Mouse (Mus musculus) midbrain, embryonic 10.5 days (tissue): ENCODE results near the gene Acsl6. TPM values are rescaled to one million over a fixed set of nuclear protein-coding genes. Genes with fewer than 3 reads are reported as not detected.
A peak's percentile ranks its signal among the peaks of the same experiment; 100 is the strongest.
"Not testable (repeated sequence)": the region's sequence is repeated elsewhere in the genome, so short reads cannot be mapped to it uniquely, and the experiment has no call there.

Experiments
- DNase-seq: peaks from one replicate; pipeline ENCODE4 v3.0.0-alpha.2; 2017; ENCODE audit warnings: low spot score
- H3K27ac ChIP-seq: fragments of 300-500 bp; sonication (generic); replicated peaks from 2 replicates; pipeline ENCODE4 v1.5.1; 2016; ENCODE audit warnings: mild to moderate bottlenecking
- H3K27me3 ChIP-seq: fragments of 300-500 bp; sonication (generic); 2 replicates; pipeline ENCODE4 v1.6.1; 2016; ENCODE audit warnings: low read depth, mild to moderate bottlenecking; ENCODE audit not compliant: poor library complexity, severe bottlenecking
- H3K36me3 ChIP-seq: fragments of 300-500 bp; sonication (generic); 2 replicates; pipeline ENCODE4 v1.6.1; 2016; ENCODE audit warnings: mild to moderate bottlenecking, moderate library complexity
- H3K4me1 ChIP-seq: fragments of 300-500 bp; sonication (generic); 2 replicates; pipeline ENCODE4 v1.6.1; 2016
- H3K4me3 ChIP-seq: fragments of 300-500 bp; sonication (generic); 2 replicates; pipeline ENCODE4 v1.5.1; 2016; ENCODE audit warnings: mild to moderate bottlenecking, moderate library complexity
- H3K9me3 ChIP-seq: fragments of 300-500 bp; sonication (generic); replicated peaks from 2 replicates; pipeline ENCODE4 v1.6.1; 2016; ENCODE audit warnings: mild to moderate bottlenecking
- WGBS: fragments of 180-500 bp; shearing (Covaris S2); methylation state at CpG from one replicate; pipeline ENCODE4 v1.1.7; 2016; 5-methylcytosine and 5-hydroxymethylcytosine counted together
- polyA plus RNA-seq: library from polyadenylated mRNA; unstranded; fragments of >200 nt; fragmentation: Nextera tagmentation; extraction: Ambion mirVana; gene quantifications from 2 replicates; pipeline ENCODE4 v1.2.1, GENCODE M21; 2016

Gene Acsl6
- polyA plus RNA-seq, 1 experiment from 2014 or later: 14.4 TPM

DNA sequence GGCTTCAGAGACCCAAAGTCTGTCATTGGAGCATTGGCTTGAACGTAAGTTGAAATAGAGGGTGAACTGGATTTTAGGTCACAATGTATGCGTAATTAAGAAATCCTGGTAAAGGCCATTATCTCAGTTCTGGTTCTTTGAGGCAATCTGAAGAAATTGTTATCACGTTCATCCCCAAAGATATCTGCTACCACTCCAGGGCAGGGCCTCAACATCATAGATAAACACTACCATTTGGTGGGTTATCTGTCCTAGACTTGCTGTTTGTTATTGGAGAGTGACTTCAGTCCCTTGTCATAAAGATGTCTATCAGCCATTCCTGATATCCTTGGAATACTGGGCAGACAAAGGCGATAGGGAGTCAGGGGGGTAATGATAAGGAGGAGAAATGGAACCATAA is 7.6 kb upstream of the Acsl6 start:
- H3K4me3 ChIP-seq: no peak overlapping the region
- H3K9me3 ChIP-seq: peaks cover 6% of the 10 kb centered on the region; the same call in 1 of the 2 replicates
- no peaks in the 10 kb centered on the region for H3K36me3 ChIP-seq
- DNase-seq: no peak
- H3K4me1 ChIP-seq: no peaks in the 10 kb centered on the region
- WGBS: 89% methylated on average over 4 of the region's 4 CpGs
- no peaks in the 10 kb centered on the region for H3K27me3 ChIP-seq
- H3K27ac ChIP-seq: no peak overlapping the region

DNA sequence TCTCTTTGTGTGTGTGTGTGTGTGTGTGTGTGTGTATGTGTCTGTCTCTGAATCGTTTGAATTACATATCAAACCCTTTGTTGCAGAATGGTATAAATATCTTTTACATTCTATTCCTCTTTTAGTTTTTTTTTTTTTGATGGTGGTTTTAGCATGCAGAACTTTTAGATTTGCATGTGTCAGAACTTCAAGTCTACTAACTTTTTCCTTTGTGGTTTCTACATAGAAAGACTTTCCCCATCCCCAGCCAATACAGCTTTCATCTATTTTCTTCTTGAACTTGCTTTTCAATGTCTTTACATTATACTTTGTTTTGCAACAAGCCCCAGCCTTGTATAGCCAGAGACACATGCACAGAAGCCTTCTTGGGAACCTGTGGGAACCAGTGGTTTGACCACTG is 6.9 kb upstream of the Acsl6 start:
- 95% methylated on average over 1 of the region's 1 CpGs for WGBS
- no peaks in the 10 kb centered on the region for H3K36me3 ChIP-seq
- H3K27ac ChIP-seq: no peak overlapping the region
- no peak overlapping the region for H3K4me3 ChIP-seq
- DNase-seq: no peak
- H3K9me3 ChIP-seq: peaks cover 6% of the 10 kb centered on the region; the same call in 1 of the 2 replicates
- H3K4me1 ChIP-seq: no peaks in the 10 kb centered on the region
- H3K27me3 ChIP-seq: 0 out of 2 replicates have a peak, but pooled peaks cover 1% of the 10 kb centered on the region

DNA sequence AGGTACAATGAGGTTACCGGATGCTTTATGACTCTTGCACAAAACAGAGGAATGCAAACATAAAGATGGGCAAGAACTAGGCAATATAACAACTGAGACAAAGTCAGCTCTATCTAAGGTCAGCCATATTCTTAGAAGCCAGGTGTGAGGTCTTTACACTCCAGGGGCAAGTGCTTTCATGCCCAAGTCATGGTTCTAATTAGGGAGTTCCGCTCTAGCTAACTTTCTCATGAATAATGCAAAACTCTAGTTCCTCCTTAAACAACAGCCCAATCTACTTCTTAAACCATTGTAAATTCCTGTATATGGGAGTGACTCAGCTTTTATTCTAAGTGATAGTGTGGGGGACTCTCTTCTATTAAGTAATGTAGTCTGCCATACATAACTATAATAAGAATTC is 6.1 kb upstream of the Acsl6 start:
- H3K9me3 ChIP-seq, H3K27ac ChIP-seq, H3K4me3 ChIP-seq, H3K4me1 ChIP-seq, H3K27me3 ChIP-seq, H3K36me3 ChIP-seq, DNase-seq: not testable (repeated sequence)
- WGBS: 87% methylated on average over 2 of the region's 2 CpGs

DNA sequence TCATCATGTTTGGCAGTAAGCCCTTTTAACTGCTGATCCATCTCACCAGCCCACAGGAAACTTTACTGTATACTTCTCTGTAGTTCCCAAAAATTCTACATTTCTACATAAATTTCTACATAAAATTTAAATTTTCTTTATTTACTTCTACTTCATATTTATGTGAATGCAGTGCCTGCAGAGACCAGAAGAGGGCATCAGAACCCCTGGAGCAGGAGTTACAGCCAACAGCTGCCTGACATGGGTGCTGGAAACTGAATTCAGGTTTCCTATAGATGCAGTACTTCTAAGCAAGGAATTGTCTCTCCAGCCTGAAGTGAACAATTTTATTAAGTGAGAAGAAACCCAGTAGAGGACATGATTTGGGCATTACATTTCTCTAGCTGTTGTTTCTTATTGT is 4.8 kb upstream of the Acsl6 start:
- no peak overlapping the region for H3K4me3 ChIP-seq
- no peaks in the 10 kb centered on the region for H3K36me3 ChIP-seq
- H3K4me1 ChIP-seq: peaks cover 7% of the 10 kb centered on the region
- DNase-seq: no peak
- no peak overlapping the region for H3K27ac ChIP-seq
- peaks cover 6% of the 10 kb centered on the region; the same call in 1 of the 2 replicates for H3K9me3 ChIP-seq
- H3K27me3 ChIP-seq: 0 out of 2 replicates have a peak, but pooled peaks cover 6% of the 10 kb centered on the region

DNA sequence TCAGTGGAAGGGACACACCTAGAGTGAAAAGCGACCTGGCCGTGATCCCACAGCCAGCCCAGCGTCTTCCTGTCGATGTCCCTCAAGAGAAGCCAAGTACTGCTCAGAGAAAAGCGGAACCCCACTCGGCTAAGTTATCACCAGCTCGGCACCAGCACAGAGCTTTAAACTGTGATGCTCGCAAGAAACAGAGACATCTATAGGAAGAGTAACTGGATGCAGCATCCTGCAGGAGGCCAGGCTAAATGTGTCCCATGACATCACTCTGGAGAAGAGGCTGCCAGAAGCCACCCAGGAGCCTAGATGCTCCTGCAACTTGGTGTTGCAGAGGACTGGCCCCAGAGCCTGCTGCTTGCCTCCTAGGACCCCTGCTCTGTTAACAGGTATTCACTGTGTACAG is 1.6 kb upstream of the Acsl6 start:
- peaks cover 12% of the 10 kb centered on the region for H3K27me3 ChIP-seq
- peaks cover 6% of the 10 kb centered on the region; the same call in 1 of the 2 replicates for H3K9me3 ChIP-seq
- no peak overlapping the region for H3K27ac ChIP-seq
- WGBS: 87% methylated on average over 8 of the region's 8 CpGs
- DNase-seq: peak; percentile 8
- no peak overlapping the region for H3K4me3 ChIP-seq
- no peaks in the 10 kb centered on the region for H3K36me3 ChIP-seq
- peaks cover 38% of the 10 kb centered on the region for H3K4me1 ChIP-seq

DNA sequence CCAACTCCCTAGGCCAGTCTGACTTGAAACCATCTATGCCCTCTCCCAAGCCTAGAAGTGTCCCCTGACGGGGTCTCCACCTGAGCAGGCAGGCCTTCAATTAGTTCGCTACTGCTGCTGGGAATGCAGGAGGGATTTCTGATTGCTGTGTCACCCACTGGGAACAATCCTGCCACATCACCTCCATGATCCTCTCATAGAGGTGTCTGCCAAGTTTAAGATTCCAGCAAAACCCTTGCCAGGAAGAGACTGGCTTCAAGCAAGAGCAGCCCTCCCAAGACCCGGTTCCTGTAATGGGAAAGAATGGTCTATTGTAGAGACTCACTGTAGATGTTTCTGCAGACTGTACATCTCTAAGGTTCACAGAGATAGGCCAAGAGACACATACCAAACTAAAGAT is 992 bp upstream of the Acsl6 start:
- Histone ChIP-seq H3K27me3 (peaks cover 12% of the 10 kb centered on the region), H3K4me1 (peaks cover 45% of the 10 kb centered on the region), H3K27ac (no peak overlapping the region), H3K36me3 (no peaks in the 10 kb centered on the region), H3K9me3 (peaks cover 6% of the 10 kb centered on the region; the same call in 1 of the 2 replicates), H3K4me3 (no peak overlapping the region)
- 98% methylated on average over 3 of the region's 3 CpGs for WGBS
- no peak for DNase-seq

DNA sequence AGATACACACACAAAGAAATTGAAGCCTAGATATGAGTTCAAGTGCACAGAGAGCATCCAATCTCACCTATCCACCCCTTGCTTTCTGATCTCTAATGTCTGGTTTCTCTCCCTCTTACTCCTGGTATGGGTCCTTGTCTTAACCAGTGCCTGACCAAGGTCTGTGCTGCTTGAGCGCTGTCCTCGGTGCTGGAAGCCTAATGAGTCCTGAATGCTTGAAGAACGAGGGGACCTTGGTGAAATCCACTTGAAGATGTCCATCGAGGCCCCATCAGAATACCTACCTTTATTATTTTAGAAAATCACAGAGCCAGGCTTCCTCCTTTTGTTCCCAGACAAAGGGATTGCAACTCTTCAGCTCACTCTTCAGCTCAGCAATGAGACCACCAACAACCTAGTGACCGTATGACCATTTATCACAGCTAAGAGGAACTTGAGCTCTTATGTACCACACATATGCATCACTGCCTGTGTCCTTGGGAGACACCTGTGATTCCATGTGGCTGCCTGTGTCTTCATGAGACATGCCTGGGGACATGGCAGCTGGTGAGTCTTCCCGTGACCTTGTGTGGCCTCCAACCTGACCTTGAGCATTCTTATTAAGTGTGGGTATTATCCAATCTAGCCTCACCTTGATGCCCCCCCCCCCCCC is 396 bp upstream of the Acsl6 start:
- peaks cover 45% of the 10 kb centered on the region for H3K4me1 ChIP-seq
- no peaks in the 10 kb centered on the region for H3K36me3 ChIP-seq
- peak overlapping the region; percentile 95 for H3K27ac ChIP-seq
- peaks cover 12% of the 10 kb centered on the region for H3K27me3 ChIP-seq
- 24% methylated on average over 6 of the region's 6 CpGs for whole genome bisulfite sequencing
- H3K9me3 ChIP-seq: no peaks in the 10 kb centered on the region; the same call in 1 of the 2 replicates
- peak overlapping the region; percentile 90 for H3K4me3 ChIP-seq
- DNase-seq: peak; percentile 33

DNA sequence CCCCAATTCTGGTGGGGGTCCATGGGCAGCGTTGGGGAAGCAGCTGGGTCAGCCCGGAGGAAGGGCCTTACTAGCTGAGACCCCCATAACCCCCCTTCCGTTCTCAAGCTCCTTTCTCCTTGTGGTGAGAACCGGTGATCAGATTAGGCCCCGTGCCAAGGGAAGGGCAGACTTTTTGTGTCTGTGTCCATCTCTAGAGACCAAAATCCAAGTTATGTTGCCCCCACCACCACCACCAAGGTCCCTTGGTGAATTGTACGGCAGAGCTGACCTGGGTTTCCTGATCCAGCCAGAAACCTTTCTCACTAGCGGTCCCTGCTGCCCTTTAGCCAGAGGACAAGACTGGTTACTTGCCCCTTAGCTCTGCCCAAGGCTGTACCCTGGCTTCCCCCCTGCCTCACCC is 874 bp downstream of the Acsl6 start:
- WGBS: 2% methylated on average over 7 of the region's 7 CpGs
- peaks cover 12% of the 10 kb centered on the region for H3K27me3 ChIP-seq
- H3K9me3 ChIP-seq: no peaks in the 10 kb centered on the region
- no peak for DNase-seq
- H3K4me3 ChIP-seq: peak overlapping the region; percentile 90
- H3K36me3 ChIP-seq: no peaks in the 10 kb centered on the region
- peaks cover 45% of the 10 kb centered on the region for H3K4me1 ChIP-seq
- H3K27ac ChIP-seq: peak overlapping the region; percentile 95

DNA sequence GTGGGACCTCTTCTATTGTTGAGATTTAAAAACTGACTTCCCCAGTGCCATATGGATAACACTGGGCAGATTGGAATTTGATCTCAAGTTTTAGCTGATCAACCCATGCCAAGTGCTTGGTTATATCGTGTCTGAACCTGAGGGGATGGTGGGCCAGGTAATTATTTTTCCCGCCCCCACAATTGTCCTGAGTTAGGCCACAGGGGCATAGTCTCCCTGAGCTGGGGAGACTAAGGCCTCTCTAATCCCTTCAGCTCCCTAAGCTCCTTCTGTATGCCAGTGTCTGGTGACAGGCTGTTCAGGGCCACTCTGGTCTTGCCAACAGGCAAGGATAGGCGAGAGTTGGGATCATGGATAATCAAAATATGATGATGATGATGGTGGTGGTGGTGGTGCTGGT is 1.7 kb downstream of the Acsl6 start:
- peaks cover 49% of the 10 kb centered on the region for H3K4me1 ChIP-seq
- no peaks in the 10 kb centered on the region for H3K9me3 ChIP-seq
- peak overlapping the region; percentile 90 for H3K4me3 ChIP-seq
- WGBS: 55% methylated on average over 3 of the region's 3 CpGs
- H3K27ac ChIP-seq: peak overlapping the region; percentile 95
- H3K27me3 ChIP-seq: peaks cover 12% of the 10 kb centered on the region
- no peaks in the 10 kb centered on the region for H3K36me3 ChIP-seq
- no peak for DNase-seq

DNA sequence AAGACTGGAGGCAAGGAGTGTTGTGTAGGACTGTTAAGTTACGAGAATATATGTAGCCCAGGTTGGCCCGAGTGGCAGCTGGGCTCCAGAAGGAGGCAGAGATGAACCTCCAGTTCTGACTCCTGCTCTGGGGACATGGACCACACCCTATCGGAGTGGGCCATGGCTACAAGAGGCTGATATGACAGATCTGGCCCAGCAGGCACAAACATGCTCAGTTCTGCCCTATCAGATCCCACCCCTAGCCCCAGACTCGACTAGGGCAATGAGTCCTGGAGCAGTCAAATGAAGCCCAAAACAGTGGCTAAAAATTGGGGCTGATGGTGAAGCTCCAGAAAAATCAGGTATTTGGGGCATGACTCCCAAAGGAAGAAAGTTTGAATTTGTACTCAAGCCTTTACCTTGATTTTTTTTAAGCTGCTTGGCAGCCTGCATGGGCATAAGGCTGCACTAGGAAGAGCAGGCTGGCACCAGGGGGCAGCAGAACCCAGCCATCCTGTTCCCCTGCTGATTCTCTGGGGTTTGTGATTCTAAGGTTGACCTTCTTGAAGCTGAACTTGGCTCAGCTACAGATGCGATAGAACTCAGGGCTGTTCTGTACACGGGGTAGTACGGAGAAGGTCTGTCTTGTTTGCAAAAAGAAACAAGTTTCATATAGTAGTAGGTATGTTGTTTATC is 3.7 kb downstream of the Acsl6 start:
- 80% methylated on average over 7 of the region's 7 CpGs for WGBS

DNA sequence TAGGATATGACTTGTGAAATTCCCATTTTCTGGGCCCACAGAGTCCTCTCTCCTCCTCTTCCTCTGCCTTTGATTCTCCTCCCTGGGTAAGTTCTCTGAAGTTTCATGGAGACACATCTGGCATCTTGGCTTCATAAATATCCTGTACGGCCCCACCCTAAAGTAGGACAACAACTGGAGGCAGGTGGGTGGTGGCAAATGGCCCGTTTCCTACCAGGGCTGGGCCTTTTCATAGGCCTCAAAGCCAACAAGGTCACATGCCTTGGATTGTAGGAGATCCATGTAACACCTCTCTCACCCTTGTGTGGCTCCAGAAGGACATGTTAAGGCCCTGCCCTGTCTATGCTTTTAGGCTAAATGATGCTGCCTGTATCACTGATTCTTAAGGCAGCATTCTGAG is 7.0 kb downstream of the Acsl6 start:
- Histone ChIP-seq H3K27me3 (no peaks in the 10 kb centered on the region), H3K36me3 (no peaks in the 10 kb centered on the region), H3K4me3 (no peak overlapping the region), H3K9me3 (no peaks in the 10 kb centered on the region), H3K27ac (peak overlapping the region; percentile 81), H3K4me1 (peaks cover 77% of the 10 kb centered on the region)
- no peak for DNase-seq
- WGBS: 82% methylated on average over 2 of the region's 2 CpGs

More for the DNA sequence above, 3.7 kb downstream of the Acsl6 start:
- no peaks in the 10 kb centered on the region for H3K36me3 ChIP-seq
- H3K27ac ChIP-seq: no peak overlapping the region
- H3K27me3 ChIP-seq: peaks cover 5% of the 10 kb centered on the region
- peaks cover 69% of the 10 kb centered on the region for H3K4me1 ChIP-seq
- DNase-seq: no peak
- H3K4me3 ChIP-seq: no peak overlapping the region
- no peaks in the 10 kb centered on the region for H3K9me3 ChIP-seq

DNA sequence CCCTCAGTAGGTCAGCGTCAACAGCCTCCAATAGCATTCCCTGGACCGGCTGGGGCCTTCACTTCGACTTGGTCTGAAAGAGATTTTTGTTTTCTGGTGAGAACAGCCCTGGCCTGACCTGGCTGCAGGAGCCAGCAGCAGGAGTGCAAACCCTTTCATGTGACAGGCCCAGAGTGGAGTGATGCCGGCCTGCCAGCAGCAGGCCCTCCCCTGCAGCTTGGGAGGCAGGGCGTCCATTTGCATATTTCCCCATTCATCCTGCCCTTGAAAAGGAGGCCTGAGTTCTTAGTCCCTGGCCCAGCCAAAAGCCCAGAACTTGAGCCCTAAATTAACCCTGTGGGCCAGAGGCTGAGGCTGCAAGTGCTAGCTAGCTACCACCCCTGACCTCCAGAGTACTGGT is 8.4 kb downstream of the Acsl6 start:
- no peaks in the 10 kb centered on the region for H3K27me3 ChIP-seq
- H3K4me1 ChIP-seq: peaks cover 65% of the 10 kb centered on the region
- peak; percentile 76 for DNase-seq
- peak overlapping the region; percentile 81 for H3K27ac ChIP-seq
- WGBS: 5% methylated on average over 5 of the region's 5 CpGs
- H3K36me3 ChIP-seq: no peaks in the 10 kb centered on the region
- H3K9me3 ChIP-seq: no peaks in the 10 kb centered on the region
- peak overlapping the region; percentile 16; the same call in 1 of the 2 replicates for H3K4me3 ChIP-seq

DNA sequence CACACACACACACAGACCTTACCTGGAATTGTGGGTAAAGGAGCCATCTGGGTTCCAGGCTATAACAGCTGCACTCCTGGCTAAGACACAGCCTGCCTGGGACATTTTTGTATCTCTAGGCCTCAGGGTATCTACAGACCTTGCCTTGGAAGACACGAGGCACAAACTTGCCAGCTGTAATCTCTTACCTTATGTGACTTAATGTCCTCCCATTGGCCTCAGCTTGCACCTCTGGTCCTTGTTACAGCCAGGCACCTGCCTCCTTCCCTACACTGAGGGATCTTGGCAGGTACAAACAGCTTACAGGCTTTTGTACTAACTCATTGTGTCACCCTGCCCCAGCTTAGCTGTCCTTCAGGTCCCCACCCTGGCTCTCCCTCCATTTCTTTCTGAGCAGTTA is 9.0 kb downstream of the Acsl6 start:
- H3K4me1 ChIP-seq: peaks cover 59% of the 10 kb centered on the region
- 43% methylated on average over 1 of the region's 1 CpGs for WGBS
- DNase-seq: no peak

More for the DNA sequence above, 9.0 kb downstream of the Acsl6 start:
- Histone ChIP-seq H3K4me3 (no peak overlapping the region), H3K27me3 (no peaks in the 10 kb centered on the region), H3K27ac (peak overlapping the region; percentile 81), H3K36me3 (no peaks in the 10 kb centered on the region), H3K9me3 (no peaks in the 10 kb centered on the region)
